Mouse (Mus musculus): ENCODE measurements around the gene Selenoi. TPM values are rescaled to one million over a fixed set of nuclear protein-coding genes. Genes with fewer than 3 reads are reported as not detected.
A peak's percentile ranks its signal among the peaks of the same experiment; 100 is the strongest.

The Selenoi gene
- polyA plus RNA-seq, 1 experiment: 19.0 TPM

DNA sequence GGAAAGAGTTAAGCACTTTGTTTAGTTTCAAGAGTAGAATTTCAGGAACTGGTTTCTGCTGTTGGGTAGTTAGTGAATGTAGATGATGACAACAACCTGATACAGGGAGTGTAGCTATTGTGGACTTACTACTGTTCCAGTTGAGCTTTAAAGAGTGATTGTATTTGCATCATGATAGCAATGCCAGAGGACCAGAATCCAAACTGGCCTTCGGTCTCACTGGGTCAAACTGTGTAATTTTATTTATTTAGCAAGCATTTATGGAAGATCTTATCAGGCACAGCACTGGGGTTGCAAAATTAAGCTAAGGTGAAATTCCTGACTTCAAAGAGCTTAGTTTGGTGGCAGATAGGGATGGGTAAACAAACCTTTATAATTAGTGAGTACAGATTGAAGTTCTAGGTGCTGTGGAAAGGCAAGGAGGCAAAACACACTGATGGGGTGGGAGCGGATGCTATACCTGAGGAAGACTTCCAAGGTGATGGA is 3.3 kb downstream of the Selenoi start:
- DNase-seq (ENCODE audit: low spot score): no peak

- DNase-seq (ENCODE audit: low spot score): no peak
Observed at GRCm38 (mm10) chr5:30238533-30238932, 6.2 kb downstream of the Selenoi start.

DNA sequence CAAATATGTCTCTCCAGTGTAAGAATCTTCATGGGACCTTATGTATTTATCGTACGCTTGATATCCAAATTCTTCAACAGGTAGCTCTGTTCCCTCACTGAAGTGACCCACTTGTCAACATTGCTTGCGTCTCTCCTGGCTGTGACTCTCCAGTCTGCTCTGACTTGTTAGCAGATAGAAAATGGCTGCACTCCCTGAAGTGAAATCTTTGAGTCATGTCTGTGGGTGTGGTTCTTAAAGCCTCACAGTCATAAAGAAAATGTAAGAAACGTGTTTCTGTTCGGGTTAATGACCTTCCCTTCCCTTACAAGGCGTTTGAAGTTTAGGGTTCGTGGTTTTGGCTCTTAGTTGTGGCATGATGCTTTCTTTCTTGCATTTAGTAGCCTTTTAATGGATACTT is 8.2 kb downstream of the Selenoi start:
- DNase-seq (ENCODE audit: low spot score): no peak

- DNase-seq (ENCODE audit: low spot score): no peak
Observed at GRCm38 (mm10) chr5:30242410-30242809, 10.0 kb downstream of the Selenoi start.

GRCm38 (mm10) chr5:30243741-30244140 is 11.4 kb downstream of the Selenoi start:
- DNase-seq (ENCODE audit: low spot score): no peak

- no peak for DNase-seq (ENCODE audit: low spot score)
Observed at GRCm38 (mm10) chr5:30245861-30246416, 13.6 kb downstream of the Selenoi start.

DNA sequence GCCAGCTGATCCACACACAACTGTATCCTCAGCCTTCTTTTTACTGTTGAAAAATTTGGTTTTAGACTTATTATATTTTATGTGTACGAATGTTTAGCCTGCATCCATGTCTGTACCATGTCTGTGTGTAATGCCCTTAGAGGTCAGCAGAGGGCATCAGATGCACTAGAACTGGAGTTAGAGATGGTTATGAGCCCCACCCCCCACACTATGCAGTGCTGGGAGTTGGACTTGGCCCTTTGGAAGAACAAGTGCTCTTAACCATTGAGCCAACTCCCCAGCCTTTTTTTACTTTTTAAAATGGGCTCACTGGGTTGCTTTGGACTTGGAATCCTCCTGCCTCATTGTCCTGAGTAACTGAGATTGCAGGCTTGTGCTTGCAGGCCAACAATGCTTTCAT is 15.3 kb downstream of the Selenoi start:
- no peak for DNase-seq (ENCODE audit: low spot score)

DNA sequence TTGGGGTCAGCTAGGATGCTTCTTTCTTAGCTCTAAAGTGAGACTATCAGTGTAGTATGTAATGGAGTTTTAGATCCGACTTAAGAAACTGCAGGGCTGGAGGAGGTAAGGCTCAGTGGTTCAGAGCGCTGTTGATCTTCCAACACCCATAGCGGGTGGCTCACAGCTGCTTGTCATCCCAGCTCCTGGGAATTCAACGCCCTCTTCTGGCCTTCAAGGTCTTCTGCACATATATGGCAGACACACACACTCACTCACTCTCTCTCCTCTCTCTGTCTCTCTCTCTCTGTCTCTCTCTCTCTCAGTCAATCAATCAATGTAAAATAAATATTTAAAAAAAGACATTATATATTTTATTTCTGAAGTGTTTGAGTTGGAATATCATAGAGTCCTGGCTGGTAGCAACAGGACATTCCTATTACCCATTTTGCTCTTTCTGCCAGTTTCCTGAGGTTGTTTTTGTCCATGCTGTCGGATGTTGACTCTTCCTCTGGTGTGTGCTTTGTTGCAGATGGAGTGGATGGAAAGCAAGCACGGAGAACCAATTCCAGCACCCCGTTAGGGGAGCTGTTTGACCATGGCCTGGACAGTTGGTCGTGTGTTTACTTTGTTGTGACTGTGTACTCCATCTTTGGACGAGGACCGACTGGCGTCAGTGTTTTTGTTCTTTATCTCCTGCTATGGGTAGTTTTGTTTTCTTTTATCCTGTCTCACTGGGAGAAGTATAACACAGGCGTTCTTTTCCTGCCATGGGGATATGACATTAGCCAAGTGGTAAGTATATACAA is 23.4 kb downstream of the Selenoi start:
- DNase-seq (ENCODE audit: low spot score): no peak

DNA sequence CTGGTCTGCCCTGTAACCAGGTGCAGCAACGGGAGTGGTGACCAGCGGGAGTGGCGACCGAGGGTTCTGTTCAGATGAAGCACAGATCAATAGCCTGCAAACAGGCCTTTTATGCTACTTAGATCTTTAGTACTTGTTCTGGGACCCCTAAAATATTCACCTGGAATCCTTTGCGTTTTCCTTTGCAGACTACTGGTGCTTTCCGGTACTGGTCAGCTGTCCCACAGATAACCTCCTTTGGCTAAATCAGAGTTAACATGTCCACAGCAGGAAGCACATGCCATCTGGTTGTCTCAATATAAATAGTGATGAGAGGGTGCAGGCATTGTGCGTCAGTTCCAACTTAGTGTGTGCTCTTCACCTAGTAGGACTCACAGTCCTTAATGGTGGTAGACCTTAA is 26.4 kb downstream of the Selenoi start:
- DNase-seq (ENCODE audit: low spot score): no peak

GRCm38 (mm10) chr5:30270571-30271190 is 38.3 kb downstream of the Selenoi start:
- DNase-seq (ENCODE audit: low spot score): no peak

- DNase-seq (ENCODE audit: low spot score): peak; percentile 23
Observed at GRCm38 (mm10) chr5:30271599-30272281, 39.4 kb downstream of the Selenoi start.

DNA sequence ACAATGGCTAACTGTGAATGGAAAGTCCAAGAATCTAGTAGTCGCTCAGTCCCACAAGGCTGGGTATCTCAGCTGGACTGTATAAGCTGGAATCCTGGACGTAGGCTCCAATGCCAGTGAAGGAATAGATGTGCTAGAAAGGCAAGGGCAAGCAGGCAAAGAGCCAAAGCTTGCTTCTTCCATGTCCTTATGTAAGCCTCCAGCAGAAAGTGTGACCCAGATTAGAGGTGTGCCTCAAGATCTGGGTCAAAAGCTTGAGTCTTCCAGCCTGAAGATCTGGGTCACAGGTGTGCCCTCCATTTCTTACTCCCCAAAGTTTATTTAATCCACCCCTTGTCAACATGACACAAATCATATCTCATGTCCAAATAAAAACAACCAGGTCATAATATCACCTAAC is 44.0 kb downstream of the Selenoi start:
- no peak for DNase-seq (ENCODE audit: low spot score)

DNA sequence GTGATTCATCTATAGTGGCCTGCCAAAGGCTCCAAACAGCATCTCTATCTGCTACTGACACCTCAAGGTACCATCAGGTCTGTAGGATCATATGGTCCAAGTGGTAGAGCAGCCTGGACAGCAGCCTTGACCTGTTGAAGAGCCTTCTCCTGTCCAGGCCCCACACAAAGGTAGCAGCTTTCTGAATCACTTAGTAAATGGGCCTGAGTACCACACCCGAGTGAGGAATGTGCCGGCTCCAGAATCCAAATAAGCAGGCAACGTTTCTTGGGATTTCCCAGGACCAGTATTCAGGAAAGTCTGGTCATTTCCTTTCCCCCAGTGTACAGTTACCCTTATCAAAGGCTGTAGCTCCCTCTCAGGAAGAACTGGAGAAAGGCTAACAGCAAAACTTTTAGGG is 46.6 kb downstream of the Selenoi start:
- no peak for DNase-seq (ENCODE audit: low spot score)

DNA sequence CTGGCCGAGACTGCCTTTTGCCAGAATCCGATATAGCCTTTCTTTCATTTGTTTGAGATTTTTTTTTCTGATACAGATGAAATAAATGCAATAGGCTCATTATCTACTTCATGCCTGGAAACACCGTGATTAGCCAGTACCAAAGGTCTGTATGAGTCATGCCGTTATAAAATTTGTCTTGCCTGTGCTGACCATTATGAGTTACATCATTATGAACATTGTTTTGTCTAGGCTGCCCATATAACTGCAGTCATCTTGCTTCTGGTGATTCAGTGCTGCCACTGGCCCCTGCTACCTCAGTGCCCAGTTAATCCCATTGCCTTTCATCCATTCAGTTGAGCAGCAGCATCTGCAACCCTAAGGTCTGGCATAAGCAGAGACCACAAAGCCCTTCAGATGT is 47.1 kb downstream of the Selenoi start:
- DNase-seq (ENCODE audit: low spot score): no peak

GRCm38 (mm10) chr5:30280864-30281263 is 48.5 kb downstream of the Selenoi start:
- no peak for DNase-seq (ENCODE audit: low spot score)

- DNase-seq (ENCODE audit: low spot score): peak; percentile 22
Observed at GRCm38 (mm10) chr5:30281291-30281732, 48.9 kb downstream of the Selenoi start, which contains the start of gene Drc1. Gene Drc1, plus strand, starts transcription at chr5:30281388.

DNA sequence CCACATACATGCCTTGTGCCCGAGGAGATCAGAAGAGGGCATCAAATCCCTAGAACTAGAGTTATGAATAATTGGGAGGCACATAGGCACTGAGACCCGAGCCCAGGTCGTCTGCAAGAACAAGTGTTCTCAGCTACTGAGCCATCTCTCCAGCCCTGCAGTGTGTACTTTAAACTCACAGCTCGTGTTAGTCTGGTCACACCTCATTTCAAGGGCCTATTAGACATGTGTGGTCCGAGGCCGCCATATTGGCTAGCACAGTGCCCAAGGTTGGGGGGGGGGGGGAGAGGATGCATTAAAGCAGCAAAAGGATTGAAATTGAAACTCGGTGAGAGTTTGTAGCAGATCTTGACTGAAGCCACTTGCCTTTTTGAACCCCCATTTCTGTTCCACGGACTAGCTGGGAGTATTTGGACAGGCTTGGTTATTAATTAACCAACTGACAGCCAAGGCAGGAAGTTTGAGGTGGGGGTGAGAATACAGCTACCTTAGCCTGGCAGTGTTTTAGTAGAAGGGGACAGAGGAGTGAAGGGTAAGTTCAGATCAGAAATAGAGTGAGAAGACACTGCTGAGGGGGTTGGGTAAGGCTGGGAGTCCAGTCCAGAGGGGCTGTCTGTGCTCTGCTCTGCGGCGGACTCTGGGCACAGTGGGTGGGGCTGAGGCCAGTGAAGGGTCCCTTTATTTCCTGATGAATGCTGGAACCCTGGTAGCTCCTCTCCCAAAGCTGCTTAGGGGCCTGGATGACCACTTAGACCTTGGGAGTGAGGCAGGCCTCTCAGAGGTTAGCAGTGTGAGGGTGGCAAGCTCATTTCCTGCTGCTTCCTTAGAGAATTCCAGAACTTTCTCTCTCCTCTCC is 53.8 kb downstream of the Selenoi start:
- DNase-seq (ENCODE audit: low spot score): no peak

GRCm38 (mm10) chr5:30287106-30287882 is 54.9 kb downstream of the Selenoi start:
- DNase-seq (ENCODE audit: low spot score): no peak
